Mouse (Mus musculus): ENCODE measurements at regions not wholly inside any gene's neighbourhood (a gene's known extent, or its start where the extent isn't known, plus 50 kb on each side); places are given as distances from the start of the nearest gene placed in this dataset.

DNA sequence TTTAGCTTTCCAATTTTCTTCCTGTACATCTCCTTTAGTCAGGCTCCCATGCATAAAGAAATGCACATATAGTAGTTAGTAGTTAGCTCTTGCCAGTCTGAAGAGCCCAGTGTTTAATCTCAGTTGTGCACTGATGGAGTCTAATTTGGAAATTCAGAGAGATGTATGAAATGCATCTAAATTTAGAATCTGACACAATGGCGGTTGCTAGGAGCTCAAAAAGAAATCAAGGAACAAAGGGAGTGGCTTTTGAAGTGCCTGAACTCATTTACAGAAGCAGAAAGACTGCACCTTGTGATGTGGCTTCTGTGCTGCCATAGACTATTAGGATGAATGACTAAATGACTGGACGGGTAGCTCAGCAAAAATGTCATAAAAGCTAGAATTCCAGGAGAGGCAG lies 916.3 kb downstream of the Rps29 start:
- H3K9ac ChIP-seq (ENCODE audit: low read length): no peak overlapping the region
- no peaks in the 10 kb centered on the region for H3K9me3 ChIP-seq (ENCODE audit: control insufficient read depth, low read length)
- H3K36me3 ChIP-seq (ENCODE audit: control insufficient read depth, insufficient read depth, low read length): no peaks in the 10 kb centered on the region
- H3K4me1 ChIP-seq (ENCODE audit: control insufficient read depth in 2 of 2, insufficient read depth in 2 of 2, low read length in 2 of 2): peaks cover 0 to 12% of the 10 kb centered on the region in 2 experiments; a peak in 1 of 4 replicates
- no peaks in the 10 kb centered on the region for H3K27me3 ChIP-seq (ENCODE audit: control insufficient read depth, insufficient read depth, low read length)
- WGBS: 52% methylated on average over 2 of the region's 2 CpGs
- peak overlapping the region; percentile 9; the same call in 1 of the 2 replicates for H3K4me2 ChIP-seq (ENCODE audit: low read length)
- no peak for ATAC-seq (ENCODE audit: insufficient number of reproducible peaks, insufficient read depth, low FRiP score, low read depth)
- H3K27ac ChIP-seq (replicated peaks in 1 of 2; ENCODE audit: control insufficient read depth in 1 of 2, insufficient read depth in 1 of 2, low read depth in 2 of 2, low read length in 2 of 2): peak overlapping the region in 1 of 2 experiments; percentile 51; a peak in 2 of 4 replicates
- no peak overlapping the region for H3K4me3 ChIP-seq (ENCODE audit: control insufficient read depth in 1 of 2, insufficient read depth in 1 of 2, low read depth in 1 of 2, low read length in 2 of 2)

DNA sequence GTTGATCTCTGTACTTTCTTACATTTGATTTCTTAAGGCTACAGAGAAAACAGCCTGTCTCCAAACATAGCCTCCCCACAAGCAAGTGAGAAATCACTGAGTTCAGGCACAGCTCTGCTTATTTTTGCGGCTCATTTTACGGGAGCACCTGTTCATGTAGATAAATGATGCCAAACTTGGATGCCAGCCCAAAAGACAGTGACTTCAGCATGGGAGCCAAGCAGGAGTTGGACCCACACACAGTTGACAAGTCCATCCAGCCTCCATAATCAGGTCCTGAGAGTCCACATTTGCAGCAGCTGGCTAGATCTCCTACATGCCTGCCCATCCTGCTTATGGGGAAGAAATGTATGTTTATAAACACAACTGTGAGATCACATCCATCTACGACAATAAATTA lies 927.2 kb downstream of the Rps29 start:
- ATAC-seq (ENCODE audit: insufficient number of reproducible peaks, insufficient read depth, low FRiP score, low read depth): no peak
- H3K4me1 ChIP-seq (ENCODE audit: control insufficient read depth in 2 of 2, insufficient read depth in 2 of 2, low read length in 2 of 2): no peaks in the 10 kb centered on the region
- WGBS: 79% methylated on average over 3 of the region's 3 CpGs
- no peaks in the 10 kb centered on the region for H3K9me3 ChIP-seq (ENCODE audit: control insufficient read depth, low read length)
- H3K36me3 ChIP-seq (ENCODE audit: control insufficient read depth, insufficient read depth, low read length): no peaks in the 10 kb centered on the region
- no peak overlapping the region for H3K4me2 ChIP-seq (ENCODE audit: low read length)
- no peak overlapping the region for H3K27ac ChIP-seq (replicated peaks in 1 of 2; ENCODE audit: control insufficient read depth in 1 of 2, insufficient read depth in 1 of 2, low read depth in 2 of 2, low read length in 2 of 2)
- H3K9ac ChIP-seq (ENCODE audit: low read length): no peak overlapping the region
- H3K4me3 ChIP-seq (ENCODE audit: control insufficient read depth in 1 of 2, insufficient read depth in 1 of 2, low read depth in 1 of 2, low read length in 2 of 2): no peak overlapping the region
- no peaks in the 10 kb centered on the region for H3K27me3 ChIP-seq (ENCODE audit: control insufficient read depth, insufficient read depth, low read length)

DNA sequence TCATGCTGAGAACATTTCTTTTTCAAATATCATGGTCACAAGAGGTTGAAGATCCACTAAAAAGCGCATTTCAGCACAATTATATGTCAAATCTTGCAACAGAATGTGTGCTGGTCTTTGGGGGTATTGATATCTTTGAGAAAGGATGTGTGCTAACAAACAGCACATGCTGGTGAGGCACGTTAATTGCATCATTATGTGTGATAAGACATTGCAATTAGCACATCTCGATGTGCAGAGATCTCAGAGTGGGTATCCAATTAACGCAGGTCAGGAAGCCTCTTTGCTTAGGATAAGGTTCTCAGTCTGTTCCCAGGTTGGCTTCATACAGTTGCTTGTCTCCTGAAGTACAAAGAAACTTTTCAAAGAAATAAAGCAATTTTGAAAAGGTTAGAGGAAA lies 941.9 kb downstream of the Rps29 start:
- WGBS: 62% methylated on average over 4 of the region's 4 CpGs
- no peaks in the 10 kb centered on the region for H3K4me1 ChIP-seq (ENCODE audit: control insufficient read depth in 2 of 2, insufficient read depth in 2 of 2, low read length in 2 of 2)
- H3K27me3 ChIP-seq (ENCODE audit: control insufficient read depth, insufficient read depth, low read length): no peaks in the 10 kb centered on the region
- ATAC-seq (ENCODE audit: insufficient number of reproducible peaks, insufficient read depth, low FRiP score, low read depth): no peak
- H3K36me3 ChIP-seq (ENCODE audit: control insufficient read depth, insufficient read depth, low read length): no peaks in the 10 kb centered on the region
- no peak overlapping the region for H3K9ac ChIP-seq (ENCODE audit: low read length)
- no peaks in the 10 kb centered on the region for H3K9me3 ChIP-seq (ENCODE audit: control insufficient read depth, low read length)
- no peak overlapping the region for H3K4me2 ChIP-seq (ENCODE audit: low read length)
- H3K27ac ChIP-seq (replicated peaks in 1 of 2; ENCODE audit: control insufficient read depth in 1 of 2, insufficient read depth in 1 of 2, low read depth in 2 of 2, low read length in 2 of 2): no peak overlapping the region
- H3K4me3 ChIP-seq (ENCODE audit: control insufficient read depth in 1 of 2, insufficient read depth in 1 of 2, low read depth in 1 of 2, low read length in 2 of 2): no peak overlapping the region

DNA sequence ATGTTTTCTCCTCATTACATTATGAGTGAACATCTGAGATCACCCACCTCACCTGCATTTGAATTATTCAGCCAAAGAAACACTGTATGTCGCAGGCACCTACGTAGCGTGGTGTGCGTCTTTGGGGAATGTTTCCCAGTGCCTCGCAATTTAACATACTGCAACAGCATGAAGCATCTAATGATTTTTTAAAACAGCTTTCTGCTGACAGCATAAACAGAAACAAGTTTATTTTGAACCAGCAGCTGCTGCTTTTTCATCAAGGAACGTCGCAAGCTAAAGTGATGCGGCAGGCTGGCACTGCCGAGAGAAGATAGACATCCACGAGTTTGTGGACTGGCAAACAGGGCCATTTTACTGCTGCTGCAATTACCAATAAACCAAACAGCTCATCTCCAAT lies 950.7 kb downstream of the Rps29 start:
- H3K36me3 ChIP-seq (ENCODE audit: control insufficient read depth, insufficient read depth, low read length): no peaks in the 10 kb centered on the region
- WGBS: 90% methylated on average over 10 of the region's 10 CpGs

DNA sequence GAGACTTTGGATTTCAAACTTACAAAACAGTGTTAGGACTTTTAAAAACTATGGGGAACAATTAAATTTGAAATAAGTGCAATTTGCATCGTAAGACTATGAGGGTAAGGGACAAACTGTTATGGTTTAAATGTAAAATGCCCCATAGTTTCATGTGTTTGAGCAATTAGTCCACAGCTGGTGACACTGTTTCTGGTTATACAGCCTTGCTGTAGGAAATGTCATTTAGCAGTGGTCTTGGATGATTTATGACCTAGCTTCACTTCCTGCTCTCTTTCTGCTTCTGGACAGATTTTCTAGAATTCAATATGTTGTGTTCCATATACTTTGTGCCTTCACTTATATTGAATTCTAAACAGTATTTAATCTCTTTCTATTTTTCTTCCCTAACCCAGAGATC lies 961.5 kb upstream of the Mdga2 start:
- Histone ChIP-seq H3K9me3 (ENCODE audit: control insufficient read depth, low read length) (no peaks in the 10 kb centered on the region), H3K4me1 (ENCODE audit: control insufficient read depth in 2 of 2, insufficient read depth in 2 of 2, low read length in 2 of 2) (no peaks in the 10 kb centered on the region), H3K9ac (ENCODE audit: low read length) (no peak overlapping the region), H3K27me3 (ENCODE audit: control insufficient read depth, insufficient read depth, low read length) (no peaks in the 10 kb centered on the region), H3K4me3 (ENCODE audit: control insufficient read depth in 1 of 2, insufficient read depth in 1 of 2, low read depth in 1 of 2, low read length in 2 of 2) (no peak overlapping the region), H3K36me3 (ENCODE audit: control insufficient read depth, insufficient read depth, low read length) (no peaks in the 10 kb centered on the region), H3K4me2 (ENCODE audit: low read length) (no peak overlapping the region), H3K27ac (replicated peaks in 1 of 2; ENCODE audit: control insufficient read depth in 1 of 2, insufficient read depth in 1 of 2, low read depth in 2 of 2, low read length in 2 of 2) (no peak overlapping the region)
- ATAC-seq (ENCODE audit: insufficient number of reproducible peaks, insufficient read depth, low FRiP score, low read depth): no peak
- 73% methylated on average over 1 of the region's 1 CpGs for WGBS

More for the DNA sequence above, 950.7 kb downstream of the Rps29 start:
- Histone ChIP-seq H3K9ac (ENCODE audit: low read length) (no peak overlapping the region), H3K4me1 (ENCODE audit: control insufficient read depth in 2 of 2, insufficient read depth in 2 of 2, low read length in 2 of 2) (no peaks in the 10 kb centered on the region), H3K4me2 (ENCODE audit: low read length) (no peak overlapping the region), H3K27me3 (ENCODE audit: control insufficient read depth, insufficient read depth, low read length) (no peaks in the 10 kb centered on the region), H3K27ac (replicated peaks in 1 of 2; ENCODE audit: control insufficient read depth in 1 of 2, insufficient read depth in 1 of 2, low read depth in 2 of 2, low read length in 2 of 2) (no peak overlapping the region), H3K9me3 (ENCODE audit: control insufficient read depth, low read length) (no peaks in the 10 kb centered on the region), H3K4me3 (ENCODE audit: control insufficient read depth in 1 of 2, insufficient read depth in 1 of 2, low read depth in 1 of 2, low read length in 2 of 2) (no peak overlapping the region)
- no peak for ATAC-seq (ENCODE audit: insufficient number of reproducible peaks, insufficient read depth, low FRiP score, low read depth)

DNA sequence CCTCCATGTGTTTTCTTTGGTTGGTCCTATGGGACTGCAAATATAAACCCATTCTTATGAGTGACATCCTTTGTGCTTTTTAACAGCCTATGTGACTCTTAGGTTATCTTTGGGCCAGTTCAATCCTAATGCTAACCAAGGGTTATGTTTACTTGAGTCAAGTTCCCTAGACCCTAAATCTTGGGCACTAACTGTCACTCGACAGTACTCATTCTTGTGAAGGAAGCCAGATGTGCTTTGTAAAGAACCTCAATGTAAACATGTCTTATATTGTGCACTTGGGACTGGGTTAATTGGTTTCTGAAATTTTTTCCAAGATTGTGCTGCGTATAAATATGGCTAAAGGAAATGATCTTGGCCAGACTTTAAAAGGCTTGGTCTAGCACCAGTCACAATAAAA lies 939.0 kb upstream of the Mdga2 start:
- 68% methylated on average over 2 of the region's 2 CpGs for WGBS
- Histone ChIP-seq H3K9me3 (ENCODE audit: control insufficient read depth, low read length) (no peaks in the 10 kb centered on the region), H3K9ac (ENCODE audit: low read length) (no peak overlapping the region), H3K4me1 (ENCODE audit: control insufficient read depth in 2 of 2, insufficient read depth in 2 of 2, low read length in 2 of 2) (no peaks in the 10 kb centered on the region), H3K4me3 (ENCODE audit: control insufficient read depth in 1 of 2, insufficient read depth in 1 of 2, low read depth in 1 of 2, low read length in 2 of 2) (no peak overlapping the region), H3K27me3 (ENCODE audit: control insufficient read depth, insufficient read depth, low read length) (no peaks in the 10 kb centered on the region), H3K4me2 (ENCODE audit: low read length) (no peak overlapping the region), H3K27ac (replicated peaks in 1 of 2; ENCODE audit: control insufficient read depth in 1 of 2, insufficient read depth in 1 of 2, low read depth in 2 of 2, low read length in 2 of 2) (no peak overlapping the region), H3K36me3 (ENCODE audit: control insufficient read depth, insufficient read depth, low read length) (no peaks in the 10 kb centered on the region)
- ATAC-seq (ENCODE audit: insufficient number of reproducible peaks, insufficient read depth, low FRiP score, low read depth): no peak

DNA sequence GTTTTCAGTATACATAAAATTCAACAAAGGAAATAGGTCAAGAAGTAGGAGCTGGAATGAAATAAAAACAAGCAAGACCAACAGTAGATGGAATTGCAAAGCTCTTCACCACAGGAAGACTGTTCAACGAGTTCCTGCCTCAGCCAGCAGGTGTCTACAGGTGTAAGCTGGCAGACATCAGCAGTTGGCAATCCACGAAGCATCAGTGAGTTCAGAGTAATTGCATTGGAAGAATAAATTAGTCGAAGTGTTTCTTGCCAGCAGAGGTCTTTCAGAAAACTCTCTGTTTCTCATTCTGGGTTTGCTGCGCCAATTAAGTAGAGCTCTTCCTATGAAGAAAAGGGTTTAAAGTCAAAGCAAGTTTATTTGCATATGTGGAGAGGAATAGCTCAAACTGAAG lies 925.7 kb upstream of the Mdga2 start:
- H3K4me2 ChIP-seq (ENCODE audit: low read length): no peak overlapping the region
- no peak overlapping the region for H3K9ac ChIP-seq (ENCODE audit: low read length)
- ATAC-seq (ENCODE audit: insufficient number of reproducible peaks, insufficient read depth, low FRiP score, low read depth): no peak
- no peaks in the 10 kb centered on the region for H3K4me1 ChIP-seq (ENCODE audit: control insufficient read depth in 2 of 2, insufficient read depth in 2 of 2, low read length in 2 of 2)
- no peak overlapping the region for H3K4me3 ChIP-seq (ENCODE audit: control insufficient read depth in 1 of 2, insufficient read depth in 1 of 2, low read depth in 1 of 2, low read length in 2 of 2)
- no peaks in the 10 kb centered on the region for H3K9me3 ChIP-seq (ENCODE audit: control insufficient read depth, low read length)
- H3K36me3 ChIP-seq (ENCODE audit: control insufficient read depth, insufficient read depth, low read length): no peaks in the 10 kb centered on the region
- no peaks in the 10 kb centered on the region for H3K27me3 ChIP-seq (ENCODE audit: control insufficient read depth, insufficient read depth, low read length)
- H3K27ac ChIP-seq (replicated peaks in 1 of 2; ENCODE audit: control insufficient read depth in 1 of 2, insufficient read depth in 1 of 2, low read depth in 2 of 2, low read length in 2 of 2): no peak overlapping the region
- 37% methylated on average over 4 of the region's 4 CpGs for WGBS

DNA sequence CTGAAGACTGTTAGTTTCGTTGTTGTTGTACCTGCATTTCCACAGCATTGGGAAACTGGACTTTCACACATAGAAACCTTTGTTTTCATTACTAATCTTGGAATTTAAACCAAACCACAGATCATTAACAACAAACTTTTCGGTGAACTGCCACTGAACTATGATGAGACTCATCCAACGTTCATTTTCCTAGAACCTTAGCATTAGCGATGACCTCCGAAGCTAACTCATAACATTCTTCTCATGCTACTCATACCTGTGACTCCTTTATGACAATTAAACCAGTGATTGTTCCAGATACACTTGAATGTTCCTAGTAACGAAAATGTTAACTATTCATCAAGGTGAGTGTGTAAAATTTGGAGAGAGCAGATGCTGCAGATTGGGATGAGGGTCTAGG lies 917.5 kb upstream of the Mdga2 start:
- Histone ChIP-seq H3K9me3 (ENCODE audit: control insufficient read depth, low read length) (no peaks in the 10 kb centered on the region), H3K27ac (replicated peaks in 1 of 2; ENCODE audit: control insufficient read depth in 1 of 2, insufficient read depth in 1 of 2, low read depth in 2 of 2, low read length in 2 of 2) (no peak overlapping the region), H3K36me3 (ENCODE audit: control insufficient read depth, insufficient read depth, low read length) (no peaks in the 10 kb centered on the region), H3K4me3 (ENCODE audit: control insufficient read depth in 1 of 2, insufficient read depth in 1 of 2, low read depth in 1 of 2, low read length in 2 of 2) (no peak overlapping the region), H3K4me1 (ENCODE audit: control insufficient read depth in 2 of 2, insufficient read depth in 2 of 2, low read length in 2 of 2) (no peaks in the 10 kb centered on the region), H3K27me3 (ENCODE audit: control insufficient read depth, insufficient read depth, low read length) (no peaks in the 10 kb centered on the region), H3K9ac (ENCODE audit: low read length) (no peak overlapping the region), H3K4me2 (ENCODE audit: low read length) (no peak overlapping the region)
- ATAC-seq (ENCODE audit: insufficient number of reproducible peaks, insufficient read depth, low FRiP score, low read depth): no peak
- WGBS: 73% methylated on average over 6 of the region's 6 CpGs

Data from heart, embryonic 14.5 days (tissue).